Mouse (Mus musculus) B cell, adult (primary cell): ENCODE measurements around the gene Ppara. TPM values are rescaled to one million over a fixed set of nuclear protein-coding genes. Genes with fewer than 3 reads are reported as not detected.

Experiments
- total RNA-seq: library from RNA; stranded (reverse); gene quantifications from 4 replicates; pipeline ENCODE4 v1.2.4, GENCODE M21; 2023; ENCODE audit not compliant: inconsistent age

The Ppara gene
- not detected in 4 replicates for total RNA-seq

GRCm38 (mm10) chr15:85734571-85735033 is at the start of gene Ppara:
Gene Ppara (plus strand): TSS chr15:85734983.

GRCm38 (mm10) chr15:85811535-85812277 is 76.9 kb downstream of the Ppara start, which contains the start of gene Cdpf1:
Gene Cdpf1 (minus strand): TSS chr15:85811697.

GRCm38 (mm10) chr15:85821203-85822010 is 86.6 kb downstream of the Ppara start, which contains the start of gene Pkdrej:
Gene Pkdrej (minus strand): TSS chr15:85821734.

GRCm38 (mm10) chr15:85831954-85832590 is 97.3 kb downstream of the Ppara start, which contains the start of gene Ttc38:
Gene Ttc38 (plus strand): TSS chr15:85832306.

Other genes with a start within 250 kb of the Ppara start
- gene 7530416G11Rik, start 231.8 kb upstream of the Ppara start, total RNA-seq: not detected in 4 replicates
- not detected in 4 replicates for gene Wnt7b, start 152.5 kb upstream of the Ppara start, total RNA-seq
- 13.5 to 20.9 TPM (median 15.0 TPM) in 4 replicates for gene Cdpf1, start 76.7 kb downstream of the Ppara start, total RNA-seq
- not detected in 4 replicates for gene Pkdrej, start 86.8 kb downstream of the Ppara start, total RNA-seq
- gene Ttc38, start 97.3 kb downstream of the Ppara start, total RNA-seq: 13.2 to 16.1 TPM (median 14.3 TPM) in 4 replicates
- 2.6 to 3.5 TPM (median 3.1 TPM) in 4 replicates for gene Gtse1, start 124.8 kb downstream of the Ppara start, total RNA-seq
- gene Trmu, start 144.3 kb downstream of the Ppara start, total RNA-seq: 28.3 to 34.9 TPM (median 31.5 TPM) in 4 replicates